Mouse (Mus musculus) heart, adult 10 weeks (tissue): ENCODE results near the gene Gm5728. TPM values are rescaled to one million over a fixed set of nuclear protein-coding genes. Genes with fewer than 3 reads are reported as not detected.

ENCODE experiments used
- polyA plus RNA-seq: library from polyadenylated mRNA; stranded (reverse); fragments of 350-450 nt; fragmentation: Illumina TruSeq; extraction: RNeasy Lipid Tissue Mini Kit (QIAGEN cat#74804); gene quantifications from one replicate; pipeline ENCODE4 v1.2.3, GENCODE M21; 2014; ENCODE audit warnings: low read depth, low replicate concordance

Gene Gm5728
- polyA plus RNA-seq, result not detected

DNA sequence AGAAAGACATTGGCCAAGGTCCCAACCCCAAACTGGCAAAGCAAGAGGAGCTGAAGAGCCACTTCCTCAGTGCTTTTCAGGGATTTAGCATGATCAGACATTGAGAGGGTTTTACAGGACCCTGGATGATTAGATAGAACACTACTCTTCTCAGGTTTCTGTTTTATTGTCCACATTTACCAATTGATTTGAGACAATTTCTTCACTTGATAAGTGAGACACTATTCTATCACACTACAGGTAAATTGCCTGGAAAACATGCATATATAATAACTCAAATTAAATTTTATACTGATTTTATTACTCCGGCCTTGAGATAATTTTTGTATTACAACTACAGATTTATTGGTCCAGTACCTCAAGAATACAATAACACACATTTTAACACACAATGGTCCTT is at the start of gene Gm5728:
TSS of gene Gm5728 (minus strand) at position 101 of the 400 bp plus-strand sequence.

DNA sequence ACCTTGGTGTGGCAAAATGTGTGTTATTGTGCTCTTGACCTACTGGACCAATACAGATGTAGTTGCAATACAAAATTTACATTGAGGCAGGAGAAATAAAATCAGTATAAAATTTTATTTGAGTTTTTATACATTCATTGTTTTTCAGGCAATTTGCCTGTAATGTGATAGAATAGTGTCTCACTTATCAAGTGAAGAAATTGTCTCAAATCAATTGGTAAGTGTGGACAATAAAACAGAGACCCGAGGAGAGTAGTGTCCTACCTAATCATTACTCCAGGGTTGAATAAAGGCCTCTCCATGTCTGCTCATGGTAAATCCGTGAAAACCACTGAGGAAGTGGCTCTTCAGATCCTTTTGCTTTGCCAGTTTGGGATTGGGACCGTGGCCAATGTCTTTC is 42.4 kb upstream of the Gm5728 start, which contains the start of gene Vmn1r100:
TSS of gene Vmn1r100 (plus strand) at position 301 of the 400 bp plus-strand sequence.

DNA sequence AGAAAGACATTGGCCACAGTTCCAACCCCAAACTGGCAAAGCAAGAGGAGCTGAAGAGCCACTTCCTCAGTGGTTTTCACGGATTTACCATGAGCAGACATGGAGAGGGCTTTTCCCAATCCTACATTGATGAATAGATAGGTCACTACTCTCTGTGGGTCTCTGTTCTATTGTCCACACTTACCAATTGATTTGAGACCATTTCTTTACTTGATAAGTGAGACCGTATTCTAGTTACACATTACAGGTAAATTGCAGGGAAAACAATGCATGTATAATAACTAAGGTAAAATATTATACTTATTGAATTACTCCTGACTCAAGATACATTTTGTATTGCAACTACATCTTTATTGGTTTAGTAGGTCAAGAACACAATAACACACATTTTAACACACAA is 41.2 kb downstream of the Gm5728 start, which contains the start of gene Gm4133:
TSS of gene Gm4133 (minus strand) at position 101 of the 400 bp plus-strand sequence.

Other genes with a start within 250 kb of the Gm5728 start
- gene Vmn1r93, start 236.3 kb downstream of the Gm5728 start, polyA plus RNA-seq, result not detected
- not detected for gene Vmn1r94, start 207.0 kb downstream of the Gm5728 start, polyA plus RNA-seq
- gene Vmn1r95, start 181.7 kb downstream of the Gm5728 start, polyA plus RNA-seq, result not detected
- not detected for gene Gm6164, start 169.8 kb downstream of the Gm5728 start, polyA plus RNA-seq
- gene Gm4498, start 141.6 kb downstream of the Gm5728 start, polyA plus RNA-seq, result not detected
- gene Gm5890, start 112.6 kb downstream of the Gm5728 start, polyA plus RNA-seq, result not detected
- not detected for gene Gm4133, start 41.3 kb downstream of the Gm5728 start, polyA plus RNA-seq
- not detected for gene Vmn1r100, start 42.5 kb upstream of the Gm5728 start, polyA plus RNA-seq
- not detected for gene Vmn1r101, start 67.2 kb upstream of the Gm5728 start, polyA plus RNA-seq
- gene Gm10670, start 99.5 kb upstream of the Gm5728 start, polyA plus RNA-seq, result not detected
- not detected for gene Vmn1r103, start 135.1 kb upstream of the Gm5728 start, polyA plus RNA-seq
- gene Vmn1r104, start 158.4 kb upstream of the Gm5728 start, polyA plus RNA-seq, result not detected
- not detected for gene Gm5726, start 170.3 kb upstream of the Gm5728 start, polyA plus RNA-seq
- gene Gm4141, start 200.8 kb upstream of the Gm5728 start, polyA plus RNA-seq, result not detected
- not detected for gene Gm4513, start 223.6 kb upstream of the Gm5728 start, polyA plus RNA-seq